Mouse (Mus musculus): ENCODE measurements around the gene Gm9837.

DNA sequence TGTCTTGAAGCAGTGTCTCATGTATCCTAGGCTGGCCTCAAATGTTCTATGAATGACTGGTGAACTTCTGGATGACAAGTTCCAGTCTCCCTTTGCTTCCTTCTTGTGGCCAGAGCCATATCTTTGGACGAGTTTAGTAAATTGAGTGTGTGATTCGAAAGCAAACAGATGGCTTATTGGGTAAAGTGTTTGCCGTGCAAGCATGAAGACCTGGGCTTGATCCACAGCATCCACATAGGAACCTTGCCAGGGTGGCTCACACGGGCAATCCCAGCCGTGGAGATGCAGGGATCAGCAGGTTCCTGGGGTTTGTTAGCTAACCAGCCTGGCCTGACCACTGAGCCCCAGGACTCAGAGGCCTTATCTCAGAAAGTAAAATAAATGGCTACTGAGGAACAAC is 17.2 kb downstream of the Gm9837 start:
- TF ChIP-seq POLR2A (IDR thresholded peaks at IDR 0.05; ENCODE audit: insufficient read depth, low read depth, low read length) (no peak), CTCF (IDR thresholded peaks at IDR 0.05) (no peak), EP300 (IDR thresholded peaks at IDR 0.05; ENCODE audit: insufficient read depth, low read depth, low read length) (no peak)
